Mouse (Mus musculus) cerebellum, adult 9-10 months (tissue): Measurements from ENCODE around the gene Ttc28.

Source experiments
- DNase-seq: peaks from one replicate; pipeline ENCODE4 v3.0.0; 2022

Gene Ttc28

GRCm38 (mm10) chr5:111111378-111111777, 231.8 kb downstream of the Ttc28 start:
- DNase-seq, result no peak

- no peak for DNase-seq
Observed at GRCm38 (mm10) chr5:111113183-111113582, 233.6 kb downstream of the Ttc28 start.

DNA sequence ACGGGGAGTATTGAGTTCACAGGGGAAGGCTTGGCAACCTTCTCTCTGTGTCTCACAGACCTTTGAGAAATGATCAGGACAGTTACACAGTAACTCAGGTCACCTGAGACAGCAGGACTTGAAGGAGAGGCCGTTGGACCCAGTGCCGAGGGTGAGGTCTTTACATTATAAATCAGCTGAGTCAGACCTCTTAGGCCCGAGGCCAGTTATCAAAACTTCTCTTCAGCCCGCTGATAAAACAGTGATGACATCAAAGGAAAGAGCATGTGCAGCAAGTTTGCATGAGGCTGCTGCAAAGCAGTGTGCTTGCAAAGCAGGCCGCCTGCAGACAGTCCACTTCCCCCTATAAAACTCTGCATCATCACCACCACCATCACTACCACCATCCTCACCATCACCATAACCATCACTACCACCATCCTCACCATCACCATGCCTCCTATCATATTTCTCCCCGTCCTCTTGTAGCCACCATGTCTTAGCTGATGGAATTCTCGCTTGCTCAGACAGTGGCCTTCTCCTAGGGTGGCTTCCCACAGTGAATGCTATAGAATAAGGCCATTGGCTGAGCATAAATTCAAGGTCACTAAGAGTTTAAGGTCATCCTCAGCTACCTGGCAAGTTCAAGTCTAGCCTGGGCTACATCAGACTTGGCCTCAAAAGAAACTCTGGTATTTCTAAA, 234.2 kb downstream of the Ttc28 start:
- no peak for DNase-seq

- no peak for DNase-seq
Observed at GRCm38 (mm10) chr5:111114597-111114996, 235.0 kb downstream of the Ttc28 start.

DNA sequence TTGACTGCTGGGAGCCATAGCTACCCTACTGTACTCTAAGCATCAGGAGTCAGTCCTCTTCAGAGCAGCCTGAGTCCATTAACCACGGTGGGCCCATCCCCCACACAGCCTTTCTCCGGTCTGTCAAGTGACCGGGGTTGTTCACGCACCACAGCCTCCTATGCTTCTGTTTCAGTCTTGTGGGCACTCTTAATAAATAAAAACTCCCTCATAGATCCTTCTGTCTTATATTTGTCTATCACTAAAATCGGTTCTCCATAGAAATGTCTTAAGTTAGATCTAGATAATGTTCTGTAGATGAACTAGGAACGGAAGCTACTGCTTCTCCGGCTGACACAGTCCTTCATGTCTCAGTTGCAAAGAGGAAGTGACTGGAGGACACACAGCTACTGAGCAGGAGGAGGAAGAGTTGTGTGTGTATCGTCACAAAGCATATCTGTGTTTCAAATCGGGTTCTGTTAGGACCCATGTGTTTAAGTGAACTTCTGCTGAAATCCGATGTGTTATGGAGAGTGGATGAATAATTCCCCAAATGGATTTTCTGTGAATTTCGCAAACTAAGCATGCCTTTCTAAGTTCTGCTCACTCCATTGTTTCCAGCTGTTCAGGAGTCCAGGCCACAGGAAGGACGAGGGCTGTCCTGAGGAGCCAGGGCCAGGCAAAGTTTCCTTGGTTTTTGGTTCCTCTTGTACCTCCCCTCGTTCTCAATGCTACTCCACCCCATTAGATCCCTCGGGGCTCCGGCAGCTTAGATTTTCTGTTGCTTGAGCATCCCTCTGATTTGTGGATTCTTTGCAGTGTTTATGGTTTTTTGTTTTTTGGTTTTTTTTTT, 236.1 kb downstream of the Ttc28 start:
- no peak for DNase-seq

DNA sequence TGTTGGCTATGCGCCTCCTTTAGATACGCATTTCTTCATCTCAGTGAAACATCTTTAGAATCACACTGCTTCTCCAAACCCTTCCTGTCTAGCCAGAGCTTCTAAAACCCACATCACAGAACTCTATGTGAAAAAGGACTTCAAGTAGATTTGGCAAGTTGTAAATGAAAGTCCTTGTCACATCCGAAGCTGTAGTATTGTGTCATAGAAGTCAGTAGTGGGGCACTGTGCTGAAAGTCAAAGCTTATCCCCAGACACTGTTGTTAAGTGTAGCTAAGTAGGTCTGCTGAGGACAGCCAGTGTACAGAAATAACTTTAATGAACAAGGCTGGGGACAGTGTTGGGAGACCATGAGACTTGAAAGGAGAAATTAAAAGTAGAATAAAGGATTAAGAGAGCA, 240.2 kb downstream of the Ttc28 start:
- peak; percentile 25 for DNase-seq

DNA sequence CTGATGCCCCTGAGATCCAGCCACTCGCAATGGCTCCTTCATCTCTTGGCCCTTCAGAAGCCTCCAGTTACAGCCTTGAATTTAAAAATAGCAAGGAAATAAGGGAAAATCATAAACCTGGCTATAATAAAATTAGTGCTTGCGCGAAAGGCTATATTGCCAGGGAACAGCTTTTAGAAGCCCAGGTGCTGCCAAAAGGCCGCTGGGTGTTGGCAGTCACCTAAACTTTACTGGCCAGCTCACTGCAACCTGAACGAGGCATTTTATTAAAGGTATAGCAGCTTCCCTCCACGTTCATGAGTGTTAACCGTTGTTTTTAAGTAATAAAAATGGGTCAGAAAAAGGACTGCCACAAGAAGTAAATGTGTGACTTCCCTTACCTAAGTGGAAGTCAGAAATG, 240.7 kb downstream of the Ttc28 start:
- peak; percentile 84 for DNase-seq

- no peak for DNase-seq
Observed at GRCm38 (mm10) chr5:111120705-111121420, 241.3 kb downstream of the Ttc28 start.

DNA sequence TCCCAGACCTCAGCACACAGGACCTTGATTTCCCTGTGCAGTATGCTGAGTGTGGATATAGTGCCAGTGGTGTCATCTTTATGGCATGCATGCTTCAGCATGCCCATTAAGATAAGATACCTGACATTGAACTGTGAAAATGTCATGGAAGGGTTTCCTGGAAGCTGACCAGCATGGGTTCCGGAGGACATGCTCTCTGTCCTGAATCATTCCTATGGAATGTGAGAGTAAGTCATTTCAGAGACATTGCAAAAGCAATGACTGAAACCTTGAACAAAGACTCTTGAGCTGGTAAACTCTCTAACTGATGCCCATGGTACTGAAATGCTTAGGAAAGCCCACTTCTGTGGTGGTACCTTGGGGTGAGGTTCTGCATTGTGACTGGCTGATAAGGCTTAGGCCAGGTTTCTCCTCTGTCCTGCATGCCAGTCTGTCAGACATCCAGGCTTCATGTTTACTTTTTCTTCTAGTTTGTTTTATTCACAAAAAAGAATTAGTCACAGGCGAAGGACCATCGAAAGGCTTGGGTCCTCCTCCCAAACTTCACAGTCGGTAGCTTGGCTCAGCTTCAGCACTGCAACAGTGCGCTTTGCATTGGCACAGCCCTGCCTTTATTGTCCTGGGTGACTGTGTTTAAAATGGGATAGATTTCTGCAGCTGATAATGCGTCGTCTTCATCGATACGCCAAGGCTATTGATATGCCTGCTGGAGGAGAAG, 242.9 kb downstream of the Ttc28 start:
- no peak for DNase-seq

DNA sequence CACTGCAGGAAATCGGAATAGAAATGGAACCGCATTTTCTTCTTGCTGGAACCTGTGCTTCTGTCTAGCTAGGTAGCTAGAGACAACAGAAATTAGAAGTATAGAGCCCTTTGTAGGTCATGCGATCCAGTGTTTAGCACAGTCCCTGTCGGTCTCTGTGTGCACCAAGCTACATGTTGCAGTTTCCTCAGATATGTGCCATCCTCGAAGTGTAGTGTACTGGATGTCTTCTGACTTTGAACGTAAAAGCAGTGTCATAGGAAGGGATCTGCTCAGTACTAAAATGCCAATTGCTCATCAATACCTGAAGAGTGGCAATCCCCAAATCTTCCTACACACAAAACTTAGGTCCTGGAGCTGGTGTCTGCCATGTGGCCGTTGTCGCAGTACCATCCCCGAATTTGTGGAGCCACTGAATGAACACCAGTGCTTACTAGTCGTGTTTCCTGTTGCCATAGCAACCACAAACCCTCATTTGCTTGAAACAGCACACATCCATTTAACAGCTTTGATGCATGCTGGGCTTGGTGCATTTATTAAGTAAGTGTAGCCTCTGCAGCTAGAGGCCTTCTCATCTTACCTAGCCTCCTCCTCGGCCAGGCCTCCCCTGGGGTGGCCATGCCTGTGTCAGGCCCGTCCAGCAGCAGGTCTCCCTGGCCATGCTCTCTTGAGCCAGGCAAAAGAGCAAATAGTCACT, 243.6 kb downstream of the Ttc28 start:
- no peak for DNase-seq

DNA sequence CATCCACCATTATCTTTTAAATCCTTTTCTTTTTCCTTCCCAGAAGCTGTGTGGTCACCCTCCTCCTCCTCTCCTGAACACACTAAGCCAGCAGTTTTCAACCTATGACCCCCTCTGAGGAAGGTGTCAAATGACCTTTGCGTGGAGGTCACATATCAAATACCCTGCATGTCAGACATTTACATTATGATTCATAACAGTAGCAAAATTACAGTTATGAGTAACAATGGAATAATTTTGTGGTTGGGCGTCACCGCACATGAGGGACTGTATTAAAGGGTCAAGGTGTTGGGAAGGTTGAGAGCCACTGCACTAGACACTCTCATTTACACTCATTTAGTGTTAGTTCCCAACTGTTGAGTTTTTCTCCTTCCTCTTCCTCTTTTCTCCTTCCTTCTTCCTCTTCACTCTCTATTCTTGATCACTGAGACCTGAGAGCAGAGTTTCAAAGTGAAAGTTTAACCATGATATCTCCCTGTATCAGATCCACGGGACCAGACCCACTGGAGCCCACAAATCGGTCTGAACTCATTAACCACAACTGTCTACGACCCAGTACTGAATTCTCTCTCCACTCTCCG, 245.1 kb downstream of the Ttc28 start:
- DNase-seq, result no peak

DNA sequence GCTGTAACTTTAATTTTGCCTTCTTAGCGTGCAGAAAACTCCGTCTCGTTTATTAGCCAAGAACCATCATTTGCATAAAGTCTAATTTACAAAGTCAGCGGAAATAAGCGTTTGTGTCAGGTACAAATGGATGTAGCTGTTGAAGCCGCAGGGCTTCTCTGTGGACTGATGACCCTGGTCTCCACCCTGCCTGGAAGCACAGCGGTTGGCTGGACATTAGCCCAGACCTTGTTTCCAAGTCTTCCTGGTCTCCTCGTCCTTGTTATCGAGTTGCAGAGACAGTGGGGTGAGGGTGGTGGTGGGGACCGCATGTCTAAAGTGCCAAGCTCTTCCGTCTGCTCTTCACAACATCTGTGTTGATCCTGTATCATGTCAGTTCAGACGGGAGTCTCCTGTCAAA, 246.1 kb downstream of the Ttc28 start:
- DNase-seq, result no peak

GRCm38 (mm10) chr5:111127786-111128185, 248.2 kb downstream of the Ttc28 start:
- DNase-seq, result no peak

DNA sequence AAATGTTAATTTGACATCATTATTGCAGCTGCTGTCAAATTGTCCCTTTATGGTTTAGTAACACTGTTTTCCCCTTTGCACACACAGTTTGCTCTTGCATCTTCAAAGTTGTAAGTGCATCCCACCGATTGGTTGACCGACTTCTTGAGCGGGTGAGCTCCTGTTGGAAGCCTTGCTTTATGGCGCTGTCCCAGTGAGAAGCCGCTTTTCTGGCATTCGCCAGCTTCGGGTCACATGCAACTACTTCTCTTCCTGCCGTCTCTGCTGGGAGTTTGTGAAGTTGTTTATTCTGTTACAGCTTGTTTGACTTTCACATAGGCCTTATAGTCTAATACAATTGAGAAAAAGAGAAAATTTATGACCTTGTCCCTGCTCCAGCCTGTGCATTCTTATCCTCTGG, 250.5 kb downstream of the Ttc28 start:
- DNase-seq, result no peak

DNA sequence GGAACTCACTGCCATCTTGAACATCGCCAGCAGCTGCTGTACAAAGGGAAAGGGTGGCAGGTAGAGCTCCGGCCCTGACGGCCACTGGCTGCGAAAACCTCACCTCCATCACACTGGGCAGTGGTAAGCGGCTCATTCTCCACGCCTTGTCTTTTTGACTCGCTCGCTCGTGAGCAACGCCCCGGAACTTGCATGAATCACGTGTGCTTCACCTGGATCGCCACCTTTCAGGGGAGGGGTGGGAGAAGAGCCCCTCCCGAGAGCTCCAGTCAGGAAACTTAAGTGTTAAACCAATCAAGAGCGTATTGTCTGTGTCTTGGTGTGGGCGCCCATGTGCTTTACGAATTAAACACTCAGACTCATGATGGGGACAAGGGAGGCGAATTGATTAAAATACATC, 252.0 kb downstream of the Ttc28 start:
- DNase-seq, result no peak

- no peak for DNase-seq
Observed at GRCm38 (mm10) chr5:111133150-111133549, 253.5 kb downstream of the Ttc28 start.

GRCm38 (mm10) chr5:111133754-111134153, 254.2 kb downstream of the Ttc28 start:
- no peak for DNase-seq

- DNase-seq, result no peak
Observed at GRCm38 (mm10) chr5:111137283-111137682, 257.7 kb downstream of the Ttc28 start.

GRCm38 (mm10) chr5:111137742-111138141, 258.1 kb downstream of the Ttc28 start:
- no peak for DNase-seq

DNA sequence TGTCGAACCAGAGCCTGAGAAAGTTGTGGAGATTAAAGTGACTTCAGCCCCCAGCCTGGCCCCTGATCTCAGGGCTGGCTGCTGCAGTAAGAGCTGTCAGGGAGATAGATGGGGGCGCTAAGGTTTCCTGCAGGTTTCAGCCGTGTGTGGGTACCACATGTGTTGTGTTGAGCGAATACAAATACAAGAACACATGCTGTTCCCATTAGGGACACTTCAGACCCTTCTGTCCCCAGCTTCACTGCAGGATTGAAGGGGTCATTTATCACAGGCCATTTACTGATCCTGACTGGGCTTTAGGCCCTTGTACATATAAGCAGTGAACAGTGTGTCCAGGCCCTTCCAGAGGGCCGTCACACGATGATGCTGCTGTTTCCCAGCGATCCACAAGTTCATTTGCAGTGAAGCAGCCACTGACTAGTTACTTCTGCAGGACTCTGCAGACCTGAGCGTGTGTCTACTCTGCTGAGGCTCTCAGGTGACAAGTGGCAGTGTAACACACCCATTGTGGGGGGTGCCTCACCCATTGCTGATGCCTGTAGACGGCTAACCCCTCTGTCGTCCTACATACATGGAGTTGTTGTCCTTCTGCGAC, 258.7 kb downstream of the Ttc28 start:
- no peak for DNase-seq

DNA sequence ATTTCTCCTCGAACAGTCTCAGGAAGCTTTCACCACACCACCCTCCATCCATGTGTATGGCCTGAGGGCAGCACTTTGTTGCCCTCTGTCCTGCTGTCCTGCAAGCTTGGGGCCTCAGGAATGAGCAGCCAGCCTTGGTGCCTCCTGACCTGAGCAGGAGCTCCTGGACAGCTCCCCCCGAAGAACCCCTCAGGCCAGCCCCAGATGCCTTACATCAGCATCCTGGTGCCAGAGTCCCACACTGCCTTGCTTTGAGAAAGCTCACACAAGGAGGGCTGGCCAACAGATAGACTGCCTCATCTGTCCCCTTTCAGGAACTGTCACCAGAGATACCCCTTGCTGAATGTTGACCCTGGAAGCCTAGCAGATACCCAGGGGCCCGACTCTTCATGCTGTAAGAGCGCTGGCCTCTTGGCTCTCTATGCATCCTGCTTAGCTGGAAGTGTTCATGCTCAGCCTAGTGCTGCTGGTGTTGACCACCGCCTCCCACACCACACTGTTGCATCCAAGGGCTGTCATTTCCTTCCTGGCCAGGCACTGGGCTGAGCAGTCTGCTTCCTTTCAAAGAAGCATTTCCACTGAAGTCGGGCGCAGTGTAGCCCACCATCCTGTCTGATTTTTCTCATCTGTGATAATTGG, 259.4 kb downstream of the Ttc28 start:
- DNase-seq, result no peak
